Mouse (Mus musculus) Patski (cell line): ENCODE results near the gene Capn9. TPM values are rescaled to one million over a fixed set of nuclear protein-coding genes. Genes with fewer than 3 reads are reported as not detected.

ENCODE experiments used
- ATAC-seq: fragments of 100-300 bp; one replicate; pipeline ENCODE4 v1.8.0; 2021
- CTCF ChIA-PET: fragments of 350-600 bp; sonication (Branson Sonifier 250); formaldehyde crosslinking; loops from one replicate; lab custom pipeline; 2022; ENCODE audit warnings: inconsistent platforms; lab: Charles Lee
- POLR2A ChIA-PET: fragments of 350-600 bp; sonication (Branson Sonifier 250); formaldehyde crosslinking; loops from one replicate; lab custom pipeline; 2022; ENCODE audit warnings: antibody characterized with exemption, inconsistent platforms; lab: Charles Lee
- DNase-seq: peaks from one replicate; pipeline ENCODE4 v3.0.0-alpha.2; 2011; ENCODE audit warnings: low read depth, low spot score
- H3K27me3 ChIP-seq: fragments of 371-371 bp; one replicate; pipeline ENCODE4 v1.5.1; 2021
- CTCF ChIP-seq: fragments of 100-300 bp; IDR thresholded peaks from one replicate; pipeline ENCODE4 v1.5.1; 2021
- in situ Hi-C: fragments of 300-500 bp; cut with MboI; formaldehyde crosslinking; loops from 3 replicates; pipeline ENCODE4 v1.11.1; 2018; ENCODE audit warnings: low pct_unique_long_range_greater_than_20kb, mixed read lengths
- polyA plus RNA-seq: library from polyadenylated mRNA; unstranded; gene quantifications from one replicate; pipeline ENCODE4 v1.2.3, GENCODE M21; 2021

Gene Capn9
- polyA plus RNA-seq, 1 experiment from 2014 or later: not detected

- CTCF ChIA-PET: interaction anchor here (1.0 to 3.1 kb wide), 10 partner anchors 9 to 211 kb away, joined by 3 to 6 read pairs (median 4); no protein-coding TSS in a partner anchor
- in situ Hi-C loops: no loop called here
- TF ChIP-seq CTCF: no peak
- DNase-seq (no peak), ATAC-seq (no peak)
- POLR2A ChIA-PET: no interaction called here
- peaks cover 16% of the 10 kb centered on the region for H3K27me3 ChIP-seq
Observed at GRCm38 (mm10) chr8:124608972-124609353, 33.1 kb downstream of the Capn9 start.

DNA sequence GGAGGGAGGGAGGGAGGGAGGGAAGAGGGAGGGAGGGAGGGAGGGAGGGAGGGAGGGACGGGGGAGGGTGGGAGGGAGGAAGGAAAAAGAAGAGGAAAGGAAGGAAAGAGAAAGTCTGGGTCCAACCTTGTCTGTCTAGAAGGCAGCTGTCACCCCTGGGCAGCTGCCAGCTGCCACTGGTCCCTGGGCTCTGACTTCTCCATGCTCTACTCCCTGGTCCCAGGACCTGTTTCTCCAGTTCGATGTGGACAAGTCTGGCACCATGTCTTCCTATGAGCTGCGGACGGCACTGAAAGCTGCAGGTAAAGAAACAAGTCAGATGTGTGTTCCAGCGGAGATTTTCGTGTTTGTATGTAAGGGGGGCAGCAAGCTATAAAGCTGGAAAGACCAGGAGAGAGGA lies 38.4 kb downstream of the Capn9 start:
- TF ChIP-seq CTCF: no peak
- no peak for ATAC-seq
- DNase-seq: no peak
- in situ Hi-C loops: no loop called here
- POLR2A ChIA-PET: no interaction called here
- H3K27me3 ChIP-seq: peaks cover 9% of the 10 kb centered on the region
- CTCF ChIA-PET: no interaction called here

DNA sequence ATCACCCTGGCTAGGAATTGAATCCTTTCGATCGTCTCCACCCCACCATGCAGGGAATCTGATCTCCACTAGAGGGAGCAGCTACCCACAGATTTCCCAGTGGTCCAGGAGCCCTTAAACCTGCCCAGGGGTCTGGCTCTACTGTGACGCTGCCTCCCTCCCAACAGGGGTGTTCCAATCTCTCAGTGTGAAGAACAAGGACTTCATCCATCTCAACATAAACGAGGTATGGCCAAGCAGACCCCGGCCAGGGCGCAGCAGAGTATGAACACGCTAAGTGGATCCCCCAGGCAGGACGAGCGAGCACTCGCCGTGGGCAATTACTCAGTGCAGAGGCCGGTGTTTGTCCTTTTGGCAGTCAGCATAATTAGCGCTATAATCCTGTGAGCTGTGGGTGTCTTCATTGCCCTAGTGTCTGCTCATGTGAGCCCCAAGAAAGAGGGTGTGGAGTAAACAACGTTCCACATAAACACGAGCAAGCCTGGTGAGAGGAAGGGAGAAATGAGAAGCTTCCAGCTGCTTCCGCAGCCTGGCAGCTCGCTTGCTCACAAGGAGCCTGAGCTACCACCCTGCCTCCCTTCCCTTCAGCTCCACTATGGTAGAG lies 41.5 kb downstream of the Capn9 start:
- ChIA-PET CTCF (interaction anchor here (1.2 to 2.9 kb wide), 8 partner anchors 9 to 213 kb away, joined by 3 to 28 read pairs (median 5); no protein-coding TSS in a partner anchor), POLR2A (interaction anchor here (0.6 to 1.5 kb wide), 3 partner anchors 44 to 175 kb away, joined by 3 to 8 read pairs (median 3); partner anchors contain the start of gene Trim67)
- DNase-seq (no peak), ATAC-seq (peak; percentile 23)
- peak; percentile 94 for TF ChIP-seq CTCF
- in situ Hi-C loops: loop anchor here (5.0 kb wide), 2 partner anchors 55 to 210 kb away; no protein-coding TSS in a partner anchor
- H3K27me3 ChIP-seq: peaks cover 9% of the 10 kb centered on the region

GRCm38 (mm10) chr8:124618252-124618651 lies 42.3 kb downstream of the Capn9 start:
- DNase-seq (no peak), ATAC-seq (no peak)
- in situ Hi-C loops: loop anchor here (5.0 kb wide), 2 partner anchors 54 to 209 kb away; no protein-coding TSS in a partner anchor
- H3K27me3 ChIP-seq: peaks cover 9% of the 10 kb centered on the region
- ChIA-PET CTCF (interaction anchor here (1.3 to 2.9 kb wide), 6 partner anchors 8 to 84 kb away, joined by 3 to 28 read pairs (median 6); no protein-coding TSS in a partner anchor), POLR2A (interaction anchor here (0.6 to 1.5 kb wide), 2 partner anchors 59 to 174 kb away, joined by 3 to 8 read pairs; partner anchors contain the start of gene Trim67)
- TF ChIP-seq CTCF: no peak

DNA sequence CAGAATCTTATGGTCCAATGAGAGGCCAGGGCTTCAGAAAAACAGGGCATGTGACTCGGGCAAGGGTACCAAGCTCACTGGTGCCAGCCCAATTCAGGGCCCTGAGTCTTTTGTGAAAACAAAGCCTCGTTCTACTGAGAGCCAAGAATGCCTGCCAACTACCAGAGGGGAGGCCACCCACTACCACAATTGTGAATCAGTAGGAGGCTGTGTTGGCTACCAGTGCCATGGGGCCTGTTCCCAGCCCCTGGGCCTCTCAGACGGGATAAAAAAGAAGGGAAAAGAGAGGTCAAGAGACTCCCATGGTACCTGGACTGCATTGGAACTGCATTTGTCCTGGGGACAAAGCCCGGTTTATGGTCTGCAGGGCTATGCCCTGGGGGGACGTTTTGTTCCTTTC lies 45.3 kb downstream of the Capn9 start:
- ChIA-PET POLR2A (interaction anchor here (1.2 to 2.4 kb wide), 2 partner anchors 22 to 51 kb away, joined by 4 to 5 read pairs; no protein-coding TSS in a partner anchor), CTCF (interaction anchor here (1.3 kb wide), 1 partner anchor 51 kb away, joined by 5 read pairs; no protein-coding TSS in a partner anchor)
- DNase-seq (no peak), ATAC-seq (no peak)
- no peak for TF ChIP-seq CTCF
- H3K27me3 ChIP-seq: peaks cover 4% of the 10 kb centered on the region
- in situ Hi-C loops: no loop called here

DNA sequence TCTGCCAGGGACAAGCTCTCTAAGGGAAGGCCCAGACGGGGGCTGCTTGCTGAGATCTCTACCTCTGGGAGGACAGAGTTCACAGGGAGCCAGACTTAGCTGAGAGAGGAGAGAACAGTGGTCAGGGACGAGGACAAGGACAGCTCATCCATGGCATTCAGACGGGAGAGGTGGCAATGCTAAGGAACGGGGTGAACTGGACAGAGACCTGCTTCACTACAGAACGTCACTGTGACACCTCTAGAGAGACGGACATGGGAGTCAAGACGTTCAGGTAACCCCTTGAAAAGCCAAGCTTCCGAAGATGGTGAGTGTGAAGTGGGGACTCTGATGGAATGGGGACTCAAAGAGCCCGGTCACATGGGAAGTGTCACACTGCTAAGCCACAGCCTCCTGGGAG lies 50.3 kb downstream of the Capn9 start:
- ATAC-seq (no peak), DNase-seq (no peak)
- H3K27me3 ChIP-seq: no peaks in the 10 kb centered on the region
- POLR2A ChIA-PET: interaction anchor here (1.0 kb wide), 1 partner anchor 27 kb away, joined by 3 read pairs; no protein-coding TSS in a partner anchor
- CTCF ChIA-PET: interaction anchor here (2.3 kb wide), 1 partner anchor 9 kb away, joined by 8 read pairs; no protein-coding TSS in a partner anchor
- in situ Hi-C loops: no loop called here
- TF ChIP-seq CTCF: no peak

DNA sequence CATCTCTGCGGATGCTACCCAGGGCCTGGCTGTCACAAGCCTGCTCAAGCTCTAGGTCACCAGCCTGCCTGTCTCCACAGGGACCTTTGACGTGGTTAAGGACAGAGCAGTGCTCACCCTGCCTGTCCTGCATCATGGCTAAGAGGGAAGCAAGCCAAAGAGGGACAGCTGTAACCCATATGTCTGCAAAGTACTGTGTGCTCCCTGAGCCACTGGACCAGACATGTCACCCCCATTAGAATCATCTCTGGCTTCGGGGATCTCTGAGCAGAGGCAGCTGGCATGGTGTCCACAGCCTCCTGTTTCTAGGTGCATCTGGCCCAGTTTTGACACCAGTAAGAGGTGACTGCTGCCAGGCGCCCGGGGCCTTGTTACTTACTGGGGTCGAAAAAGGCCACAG lies 54.6 kb downstream of the Capn9 start:
- DNase-seq: no peak
- ATAC-seq: no peak
- POLR2A ChIA-PET: interaction anchor here (0.6 kb wide), 1 partner anchor 105 kb away, joined by 3 read pairs; no protein-coding TSS in a partner anchor
- CTCF ChIA-PET: interaction anchor here (1.3 to 1.9 kb wide), 2 partner anchors 9 to 47 kb away, joined by 4 to 7 read pairs; no protein-coding TSS in a partner anchor
- in situ Hi-C loops: no loop called here
- no peak for TF ChIP-seq CTCF
- no peaks in the 10 kb centered on the region for H3K27me3 ChIP-seq

GRCm38 (mm10) chr8:124630891-124631290 lies 55.0 kb downstream of the Capn9 start:
- TF ChIP-seq CTCF: no peak
- no peaks in the 10 kb centered on the region for H3K27me3 ChIP-seq
- DNase-seq: no peak
- CTCF ChIA-PET: interaction anchor here (1.3 to 1.9 kb wide), 2 partner anchors 9 to 47 kb away, joined by 4 to 7 read pairs; no protein-coding TSS in a partner anchor
- POLR2A ChIA-PET: interaction anchor here (0.6 kb wide), 1 partner anchor 106 kb away, joined by 3 read pairs; no protein-coding TSS in a partner anchor
- ATAC-seq: no peak
- in situ Hi-C loops: no loop called here

DNA sequence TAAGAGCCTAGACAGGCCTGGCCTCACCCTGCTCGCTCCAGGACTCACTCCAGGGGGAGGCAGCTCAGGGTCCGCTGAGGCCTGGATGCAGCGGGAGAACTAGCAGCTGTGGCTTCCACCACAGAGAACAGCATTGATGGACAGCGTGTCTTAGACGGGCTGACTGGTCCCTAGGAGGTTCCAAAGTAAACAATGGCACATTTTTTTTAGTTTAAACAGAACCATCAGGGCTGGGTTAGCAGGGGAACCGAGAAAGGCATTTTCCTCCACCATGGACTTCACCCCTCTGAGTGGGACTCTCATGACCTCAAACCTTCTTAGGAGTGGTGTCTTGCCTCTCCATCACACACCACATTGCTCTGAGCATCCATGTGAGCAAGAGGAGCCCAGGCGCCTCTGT lies 56.1 kb downstream of the Capn9 start:
- no peaks in the 10 kb centered on the region for H3K27me3 ChIP-seq
- in situ Hi-C loops: no loop called here
- ATAC-seq (no peak), DNase-seq (no peak)
- POLR2A ChIA-PET: no interaction called here
- TF ChIP-seq CTCF: no peak
- CTCF ChIA-PET: interaction anchor here (1.1 to 1.9 kb wide), 2 partner anchors 9 to 45 kb away, joined by 3 to 7 read pairs; no protein-coding TSS in a partner anchor

DNA sequence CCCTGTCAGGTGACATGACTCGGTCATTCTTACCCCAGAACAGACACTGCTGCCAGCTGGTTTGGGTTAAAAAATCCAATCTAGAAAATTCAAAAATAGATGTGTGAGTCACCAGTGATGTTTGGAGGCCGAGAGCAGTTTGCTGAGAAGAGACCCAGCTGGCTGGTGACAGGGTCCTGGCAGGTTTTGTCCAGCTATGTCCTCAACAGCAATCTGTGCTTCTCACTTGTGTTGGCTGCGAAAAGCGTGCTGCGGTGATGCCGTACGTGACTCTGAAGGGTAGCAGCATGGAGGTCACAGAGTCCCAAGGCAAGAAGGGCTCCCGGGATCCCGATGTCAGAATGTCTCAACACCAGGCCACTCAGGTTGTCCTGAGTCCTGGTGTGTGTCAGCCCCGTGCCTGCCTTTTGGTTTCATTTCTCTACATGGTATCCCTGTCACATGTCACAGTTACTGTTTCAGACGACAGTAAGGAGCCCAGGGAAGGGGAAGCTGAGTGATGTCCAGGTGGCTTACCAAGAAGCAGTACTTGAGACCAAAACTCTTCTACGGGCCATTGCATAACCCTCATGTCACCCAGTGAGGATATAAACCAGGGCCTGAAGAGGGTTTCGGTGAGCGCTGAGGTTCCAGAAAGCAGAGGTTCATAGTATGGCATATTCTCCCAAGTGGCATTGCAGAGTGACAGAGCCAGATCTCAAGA lies 57.2 kb downstream of the Capn9 start:
- ChIA-PET CTCF (interaction anchor here (1.1 kb wide), 1 partner anchor 8 kb away, joined by 3 read pairs; no protein-coding TSS in a partner anchor), POLR2A (no interaction called here)
- no peak for TF ChIP-seq CTCF
- in situ Hi-C loops: no loop called here
- no peaks in the 10 kb centered on the region for H3K27me3 ChIP-seq
- DNase-seq: no peak
- ATAC-seq: no peak
